Mouse (Mus musculus) macrophage (primary cell): ENCODE measurements around the gene Orai1. TPM values are rescaled to one million over a fixed set of nuclear protein-coding genes. Genes with fewer than 3 reads are reported as not detected.

Source experiments
- H3K27ac ChIP-seq: fragments of 350-480 bp; formaldehyde crosslinking; 2 replicates; pipeline ENCODE4 v1.9.0; 2021
- H3K36me3 ChIP-seq: fragments of 350-480 bp; formaldehyde crosslinking; 2 replicates; pipeline ENCODE4 v1.9.0; 2021; ENCODE audit errors: inconsistent target
- H3K4me3 ChIP-seq: fragments of 350-480 bp; formaldehyde crosslinking; 2 replicates; pipeline ENCODE4 v1.9.0; 2021; ENCODE audit errors: inconsistent target
- H3K79me2 ChIP-seq: fragments of 350-480 bp; formaldehyde crosslinking; 2 replicates; pipeline ENCODE4 v1.9.0; 2021; ENCODE audit errors: inconsistent target
- WGBS: methylation state at CpG from one replicate; pipeline ENCODE4 v1.1.7; 2026; ENCODE audit warnings: inconsistent platforms; ENCODE audit not compliant: missing documents; 5-methylcytosine and 5-hydroxymethylcytosine counted together
- polyA plus RNA-seq: library from polyadenylated mRNA; stranded (reverse); fragments of 250-400 nt; gene quantifications from 3 replicates; pipeline ENCODE4 v1.2.4, GENCODE M21; 2018; ENCODE audit warnings: inconsistent platforms

Gene Orai1
- polyA plus RNA-seq, 1 experiment from 2014 or later: 17.7 TPM

GRCm38 (mm10) chr5:122989551-122990330 lies 25.1 kb upstream of the Orai1 start, which contains the start of gene Kdm2b:
Kdm2b (minus strand) TSS chr5:122989823.
- 8% methylated on average over 13 of the region's 15 CpGs for WGBS
- H3K27ac ChIP-seq: peak within 1 kb of the TSS; percentile 75
- H3K36me3 ChIP-seq: no peaks in the 10 kb centered on the region
- peak within 1 kb of the TSS; percentile 57 for H3K4me3 ChIP-seq
- no peaks in the 10 kb centered on the region for H3K79me2 ChIP-seq

DNA sequence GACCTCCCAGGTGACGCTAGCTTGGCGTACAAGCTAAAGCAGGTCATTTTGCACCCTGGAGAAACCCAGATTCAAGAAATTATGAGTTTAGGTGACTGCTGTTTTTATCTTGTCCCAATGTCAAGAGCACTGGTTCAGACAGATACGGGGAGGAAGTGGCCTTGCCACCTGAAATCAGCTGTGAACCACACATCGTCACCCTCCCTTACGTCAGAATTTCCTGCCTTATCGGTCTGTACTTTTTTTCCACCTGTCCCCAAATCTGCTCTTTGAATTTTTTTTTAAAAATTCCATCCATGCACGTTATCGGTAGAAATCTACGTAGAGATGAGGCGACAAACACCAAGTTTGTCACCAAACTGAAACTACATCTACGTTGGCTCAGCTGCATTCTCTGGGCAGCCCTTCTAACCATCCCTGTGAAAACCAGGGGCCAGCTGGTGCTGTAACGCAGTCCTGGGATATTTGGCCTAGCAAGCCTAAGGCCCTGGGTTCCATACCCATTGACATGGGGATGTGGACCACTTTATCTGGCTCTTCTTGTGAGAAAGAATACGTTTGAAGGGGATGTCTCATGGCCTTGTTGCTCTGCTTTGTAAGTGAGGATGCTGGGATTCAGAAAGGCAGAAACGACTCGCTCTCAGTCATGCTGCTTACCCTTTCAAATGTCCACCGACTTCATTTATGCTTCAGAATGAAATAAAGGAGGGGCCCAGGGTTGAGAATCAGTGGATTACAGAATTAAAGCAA lies 24.3 kb upstream of the Orai1 start:
- Histone ChIP-seq H3K4me3 (peak overlapping the region; percentile 57), H3K36me3 (no peaks in the 10 kb centered on the region), H3K27ac (no peak overlapping the region), H3K79me2 (no peaks in the 10 kb centered on the region)
- WGBS: 46% methylated on average over 16 of the region's 16 CpGs

DNA sequence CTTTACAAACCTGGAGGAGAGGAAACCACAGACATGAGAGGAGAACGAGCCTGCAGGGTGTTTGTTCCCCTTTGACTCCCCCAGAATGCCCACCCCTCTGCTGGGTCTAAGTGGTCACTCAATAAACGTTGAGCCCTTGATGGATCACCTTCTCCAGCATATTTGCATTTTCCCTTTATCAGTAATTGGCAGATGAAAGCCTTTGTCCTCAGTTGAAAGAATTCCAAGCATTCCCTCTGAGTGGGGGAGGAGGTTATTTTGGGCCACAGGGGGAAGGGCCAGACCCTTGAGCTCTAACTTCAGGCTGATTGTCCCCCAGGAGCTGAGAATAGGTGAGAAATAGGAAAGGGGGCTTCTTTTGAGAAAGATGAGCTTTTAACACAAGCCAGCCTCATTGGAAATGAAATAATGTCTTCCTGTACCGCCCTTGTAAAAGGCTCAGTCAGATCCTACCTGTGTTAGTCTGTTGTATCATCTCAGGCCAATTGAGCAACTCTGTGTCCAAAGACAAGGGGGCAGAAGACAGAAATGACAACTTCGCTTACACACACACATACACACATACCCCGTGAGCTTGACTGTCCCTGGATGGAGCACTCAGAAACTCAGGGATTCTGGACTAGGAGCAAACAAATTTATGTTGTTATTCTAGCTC lies 23.4 kb upstream of the Orai1 start:
- WGBS: 71% methylated on average over 5 of the region's 5 CpGs
- Histone ChIP-seq H3K4me3 (no peak overlapping the region), H3K36me3 (no peaks in the 10 kb centered on the region), H3K79me2 (no peaks in the 10 kb centered on the region), H3K27ac (no peak overlapping the region)

DNA sequence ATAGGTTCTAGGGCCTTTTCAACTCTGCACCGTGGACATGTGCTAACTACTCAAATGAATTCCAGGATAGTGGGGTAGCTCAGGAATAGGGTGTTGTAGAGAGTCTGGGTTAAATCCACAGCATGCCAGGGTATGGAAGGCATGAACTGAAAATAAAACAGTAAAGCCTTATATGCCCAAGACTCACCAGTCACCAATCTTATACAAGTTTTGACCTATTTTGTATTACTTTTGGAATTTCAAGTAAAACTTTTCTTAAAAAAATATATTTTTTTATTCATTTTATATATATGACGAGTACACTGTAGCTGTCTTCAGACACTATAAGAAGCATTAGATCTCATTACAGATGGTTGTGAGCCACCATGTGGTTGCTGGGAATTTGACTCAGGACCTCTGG lies 21.1 kb upstream of the Orai1 start:
- no peaks in the 10 kb centered on the region for H3K79me2 ChIP-seq
- no peak overlapping the region for H3K4me3 ChIP-seq
- WGBS: 86% methylated on average over 1 of the region's 2 CpGs
- H3K27ac ChIP-seq: no peak overlapping the region
- H3K36me3 ChIP-seq: no peaks in the 10 kb centered on the region

DNA sequence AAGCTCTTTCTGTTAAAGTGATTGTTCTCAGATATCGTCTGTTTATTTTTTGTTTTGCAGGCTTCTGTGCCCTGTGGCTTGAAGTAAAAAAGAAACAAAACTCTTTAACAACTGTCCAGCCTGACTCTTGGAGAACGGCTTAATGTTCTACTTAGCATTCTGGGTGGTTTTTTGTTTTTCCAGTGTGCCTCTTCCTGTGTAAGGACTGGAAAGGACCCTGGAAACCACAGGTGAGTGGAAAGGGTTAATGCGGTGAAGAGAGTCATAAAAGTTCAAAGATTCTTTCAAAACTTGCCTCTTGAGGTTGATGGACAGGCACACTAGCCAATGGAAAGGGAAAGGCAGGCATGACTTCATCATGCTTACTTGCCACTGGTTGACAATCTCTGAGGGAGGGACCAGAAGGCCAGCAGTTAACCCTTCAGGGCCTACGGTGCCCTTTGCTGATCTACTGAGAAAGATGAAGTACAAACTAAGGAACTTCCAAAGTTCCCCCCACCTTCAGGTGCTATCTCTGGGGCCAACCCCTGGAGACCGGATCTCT lies 20.5 kb upstream of the Orai1 start:
- H3K4me3 ChIP-seq: no peak overlapping the region
- H3K79me2 ChIP-seq: no peaks in the 10 kb centered on the region
- H3K27ac ChIP-seq: no peak overlapping the region
- 25% methylated on average over 5 of the region's 5 CpGs for WGBS
- H3K36me3 ChIP-seq: no peaks in the 10 kb centered on the region

- H3K36me3 ChIP-seq: no peaks in the 10 kb centered on the region
- H3K79me2 ChIP-seq: no peaks in the 10 kb centered on the region
- WGBS: 42% methylated on average over 1 of the region's 1 CpGs
- H3K4me3 ChIP-seq: no peak overlapping the region
- no peak overlapping the region for H3K27ac ChIP-seq
Observed at GRCm38 (mm10) chr5:122994910-122995309, 20.0 kb upstream of the Orai1 start.

DNA sequence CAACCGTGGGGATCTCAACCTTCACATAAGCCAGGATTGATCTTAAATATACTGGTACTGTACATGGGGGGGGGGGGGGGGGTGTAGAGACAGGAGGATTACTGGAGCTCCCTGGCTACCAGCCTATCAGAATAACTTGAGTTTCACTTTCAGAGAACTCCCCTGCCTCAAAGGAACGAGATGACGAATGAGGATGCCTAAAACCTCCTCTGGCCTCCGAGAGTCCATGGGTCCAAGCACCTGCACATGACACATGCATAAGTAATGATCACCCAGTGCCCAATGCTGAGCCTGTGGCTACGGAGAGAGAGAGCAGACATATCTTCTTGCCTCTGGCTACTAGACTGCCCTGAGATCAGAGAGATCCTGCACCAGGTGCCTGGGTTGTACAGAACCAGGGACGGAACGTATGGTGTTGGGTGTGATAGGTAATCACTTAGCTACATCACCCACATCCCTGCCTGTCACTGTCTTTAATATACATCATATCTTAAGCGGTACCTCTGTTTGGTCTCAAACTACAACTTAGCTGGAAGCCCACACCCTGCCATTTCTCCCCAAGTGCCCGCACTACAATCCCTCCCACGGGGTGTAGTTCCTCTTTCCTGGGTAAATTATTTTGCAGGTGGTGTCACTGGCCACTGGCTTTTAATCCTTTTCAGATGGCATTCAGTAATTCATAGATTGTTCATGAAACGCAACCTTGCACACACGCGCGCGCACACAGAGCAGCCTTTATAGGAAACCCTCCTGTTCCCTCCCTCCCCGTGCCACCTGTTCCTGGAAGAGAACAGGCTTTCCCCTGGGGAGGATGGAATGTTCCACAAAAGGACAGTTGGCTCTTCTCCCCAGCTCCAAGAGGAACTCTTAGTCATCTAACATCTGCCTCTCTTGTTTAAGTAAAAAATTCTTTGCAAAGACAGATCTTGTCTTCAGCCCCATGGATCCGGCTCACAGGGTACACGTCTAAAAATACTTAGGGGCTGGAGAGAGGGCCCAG lies 17.4 kb upstream of the Orai1 start:
- no peak overlapping the region for H3K4me3 ChIP-seq
- H3K36me3 ChIP-seq: no peaks in the 10 kb centered on the region
- H3K79me2 ChIP-seq: no peaks in the 10 kb centered on the region
- no peak overlapping the region for H3K27ac ChIP-seq
- 52% methylated on average over 18 of the region's 18 CpGs for WGBS

DNA sequence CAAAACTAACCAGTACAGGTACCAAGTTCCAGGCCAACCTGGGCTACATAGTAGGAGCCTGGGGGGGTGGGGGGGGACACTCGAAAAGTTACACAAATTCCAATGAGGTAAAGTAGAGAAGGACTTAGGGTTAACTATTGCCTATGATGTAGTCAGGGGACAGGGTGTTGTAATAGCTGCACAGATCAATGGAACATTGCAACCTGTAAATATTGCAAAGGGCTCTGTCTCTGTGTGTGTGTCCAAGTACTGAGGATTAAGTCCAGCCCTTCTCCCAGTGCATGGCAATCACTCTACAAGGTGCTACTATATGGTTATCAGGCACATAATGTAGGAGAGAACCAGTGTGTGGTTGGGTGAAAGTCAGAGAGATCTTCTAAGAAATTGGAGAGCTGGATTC lies 14.0 kb upstream of the Orai1 start:
- WGBS: 78% methylated on average over 1 of the region's 1 CpGs
- Histone ChIP-seq H3K36me3 (no peaks in the 10 kb centered on the region), H3K4me3 (no peak overlapping the region), H3K27ac (no peak overlapping the region), H3K79me2 (no peaks in the 10 kb centered on the region)

DNA sequence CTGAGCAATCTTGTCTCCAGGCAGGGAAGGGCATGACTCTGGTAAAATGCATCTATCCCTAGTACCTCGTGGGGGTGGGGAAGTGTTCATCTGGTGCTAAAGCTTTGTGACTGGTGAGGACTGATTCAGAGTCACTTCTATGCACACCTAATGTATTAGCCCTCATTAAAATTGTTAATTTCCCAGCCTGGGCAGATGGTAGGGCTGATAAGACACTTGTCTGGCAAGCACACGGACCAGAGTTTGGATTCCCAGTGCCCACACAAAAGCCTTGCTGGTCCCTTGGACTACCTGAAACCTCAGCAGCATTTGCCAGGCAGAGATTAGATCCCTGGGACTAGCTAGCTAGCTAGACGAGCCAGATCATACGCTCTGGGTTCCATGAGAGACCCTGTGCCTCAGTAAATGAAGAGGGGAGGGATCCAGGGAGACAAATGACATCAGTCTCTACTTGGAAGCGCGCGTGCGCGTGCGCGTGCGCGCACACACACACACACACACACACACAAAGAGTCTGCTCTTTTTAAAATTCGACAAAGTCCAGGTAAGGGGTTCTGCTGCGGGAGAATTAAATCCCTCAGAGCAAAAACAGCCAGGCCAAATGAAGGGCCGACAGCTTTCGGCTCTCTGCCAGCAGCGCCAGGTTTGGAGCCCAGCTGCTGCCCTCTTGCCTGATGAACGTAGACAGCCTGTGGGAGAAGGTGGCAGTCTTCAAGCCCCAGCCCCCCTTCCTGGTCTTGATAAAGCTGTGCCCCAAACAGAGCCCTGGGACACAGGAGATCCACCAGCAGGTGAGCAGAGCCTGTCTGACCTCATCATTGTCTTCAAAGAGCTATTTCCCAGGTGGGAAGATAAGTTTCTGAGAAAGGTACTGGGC lies 8.9 kb upstream of the Orai1 start:
- no peak overlapping the region for H3K27ac ChIP-seq
- no peak overlapping the region for H3K4me3 ChIP-seq
- 87% methylated on average over 19 of the region's 19 CpGs for WGBS
- H3K79me2 ChIP-seq: no peaks in the 10 kb centered on the region
- no peaks in the 10 kb centered on the region for H3K36me3 ChIP-seq

GRCm38 (mm10) chr5:123008877-123009493 lies 5.9 kb upstream of the Orai1 start:
- WGBS: 87% methylated on average over 6 of the region's 7 CpGs
- Histone ChIP-seq H3K4me3 (no peak overlapping the region), H3K27ac (peak overlapping the region; percentile 51), H3K36me3 (no peaks in the 10 kb centered on the region), H3K79me2 (no peaks in the 10 kb centered on the region)

GRCm38 (mm10) chr5:123009873-123010272 lies 5.0 kb upstream of the Orai1 start:
- H3K36me3 ChIP-seq: no peaks in the 10 kb centered on the region
- no peak overlapping the region for H3K4me3 ChIP-seq
- H3K27ac ChIP-seq: peak overlapping the region; percentile 51
- H3K79me2 ChIP-seq: no peaks in the 10 kb centered on the region
- WGBS: 92% methylated on average over 11 of the region's 11 CpGs

DNA sequence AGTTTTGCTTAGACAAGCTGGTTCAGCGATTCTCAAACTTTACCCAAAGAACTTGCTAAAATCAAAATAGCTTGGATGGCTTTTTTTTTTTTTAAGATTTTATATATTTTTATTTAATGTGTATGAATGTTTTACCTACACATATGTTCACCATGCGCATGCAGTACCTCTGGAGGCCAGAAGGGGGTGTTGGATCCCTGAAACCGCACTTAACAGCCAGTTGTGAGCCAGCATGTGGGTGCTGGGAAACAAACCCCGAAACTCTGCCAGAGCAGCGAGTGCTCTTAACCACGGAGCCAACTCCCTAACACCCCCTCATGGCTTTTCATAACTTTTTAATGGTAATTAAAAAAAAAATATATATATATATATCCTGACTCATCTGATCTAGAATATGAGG lies 4.1 kb upstream of the Orai1 start:
- Histone ChIP-seq H3K27ac (no peak overlapping the region), H3K4me3 (no peak overlapping the region), H3K79me2 (peaks cover 3% of the 10 kb centered on the region), H3K36me3 (no peaks in the 10 kb centered on the region)
- 100% methylated on average over 5 of the region's 6 CpGs for WGBS

DNA sequence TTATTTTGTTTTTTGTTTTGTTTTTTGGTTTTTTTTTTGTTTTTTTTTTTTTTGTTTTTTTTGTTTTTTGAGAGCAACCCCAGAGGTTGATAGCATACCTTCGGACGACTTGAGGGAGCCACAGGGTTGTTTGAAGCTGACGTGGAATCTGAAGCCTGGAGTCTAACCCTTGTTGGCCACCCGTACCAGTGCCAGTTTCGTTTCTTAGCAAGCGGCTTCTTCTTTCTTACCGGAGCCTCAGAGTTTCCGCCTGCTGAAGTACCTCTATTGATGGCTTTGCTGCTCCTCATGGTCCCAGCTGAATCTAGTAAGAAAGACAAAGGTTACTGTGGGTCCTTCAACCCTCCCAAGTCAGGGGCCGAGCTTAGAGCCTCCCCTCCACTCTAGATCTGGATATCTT lies 3.2 kb upstream of the Orai1 start:
- no peaks in the 10 kb centered on the region for H3K36me3 ChIP-seq
- H3K4me3 ChIP-seq: no peak overlapping the region
- H3K79me2 ChIP-seq: peaks cover 12% of the 10 kb centered on the region
- no peak overlapping the region for H3K27ac ChIP-seq
- 93% methylated on average over 9 of the region's 9 CpGs for WGBS
